Mouse (Mus musculus): Measurements from ENCODE around the gene Ncor1. TPM values are rescaled to one million over a fixed set of nuclear protein-coding genes. Genes with fewer than 3 reads are reported as not detected.
"Not testable (repeated sequence)": the region's sequence is repeated elsewhere in the genome, so short reads cannot be mapped to it uniquely, and the experiment has no call there.

Gene Ncor1
- total RNA-seq, 1 experiment from 2014 or later: 551 TPM

GRCm38 (mm10) chr11:62387608-62388330 is 70.6 kb downstream of the Ncor1 start:
- no peak for ATAC-seq (ENCODE audit: extremely low read depth, insufficient number of reproducible peaks, low FRiP score, poor library complexity, severe bottlenecking)

DNA sequence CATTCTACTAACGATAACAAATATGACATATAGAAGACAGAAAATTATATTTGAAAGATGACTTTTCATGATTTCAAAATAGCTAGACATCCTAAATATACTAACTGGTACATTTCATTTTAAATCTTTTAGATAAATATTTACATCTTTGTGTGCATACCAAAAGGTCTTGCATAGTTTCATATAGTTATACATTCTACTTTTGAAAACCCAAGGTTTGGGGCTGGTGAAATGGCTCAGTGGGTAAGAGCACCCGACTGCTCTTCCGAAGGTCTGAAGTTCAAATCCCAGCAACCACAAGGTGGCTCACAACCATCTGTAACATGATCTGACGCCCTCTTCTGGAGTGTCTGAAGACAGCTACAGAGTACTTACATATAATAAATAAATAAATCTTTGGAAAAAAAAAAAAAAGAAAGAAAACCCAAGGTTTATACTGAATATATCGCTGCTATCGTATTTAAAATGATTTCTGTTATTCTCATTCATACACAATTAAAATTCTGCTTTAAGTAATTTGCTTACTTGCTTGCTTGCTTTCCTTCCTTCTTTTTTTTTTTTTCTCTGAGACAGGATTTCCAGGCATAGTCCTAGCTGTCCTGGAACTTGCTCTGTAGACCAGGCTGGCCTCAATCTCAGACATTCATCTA is 81.0 kb downstream of the Ncor1 start:
- not testable (repeated sequence) for ATAC-seq (ENCODE audit: extremely low read depth, insufficient number of reproducible peaks, low FRiP score, poor library complexity, severe bottlenecking)

GRCm38 (mm10) chr11:62371776-62372175 is 86.6 kb downstream of the Ncor1 start:
- ATAC-seq (ENCODE audit: extremely low read depth, insufficient number of reproducible peaks, low FRiP score, poor library complexity, severe bottlenecking): no peak

DNA sequence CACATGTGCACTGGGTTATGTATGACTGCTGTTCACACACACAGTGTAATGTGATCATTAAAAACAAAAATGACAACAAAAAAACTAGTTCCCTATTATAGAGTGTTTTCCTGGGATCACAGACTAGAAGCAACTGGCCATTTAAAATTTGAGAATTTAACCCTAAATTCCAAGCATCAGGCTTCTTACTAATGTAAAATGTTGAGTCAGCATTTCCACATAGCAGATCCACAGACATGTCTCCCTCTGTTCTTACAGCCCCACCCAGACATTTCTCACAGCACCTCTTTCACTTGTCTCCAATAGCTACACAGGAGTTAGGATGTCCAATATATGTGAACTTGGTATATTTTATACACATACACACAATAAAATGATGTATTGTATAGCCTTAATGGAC is 88.4 kb downstream of the Ncor1 start:
- ATAC-seq (ENCODE audit: extremely low read depth, insufficient number of reproducible peaks, low FRiP score, poor library complexity, severe bottlenecking): no peak

DNA sequence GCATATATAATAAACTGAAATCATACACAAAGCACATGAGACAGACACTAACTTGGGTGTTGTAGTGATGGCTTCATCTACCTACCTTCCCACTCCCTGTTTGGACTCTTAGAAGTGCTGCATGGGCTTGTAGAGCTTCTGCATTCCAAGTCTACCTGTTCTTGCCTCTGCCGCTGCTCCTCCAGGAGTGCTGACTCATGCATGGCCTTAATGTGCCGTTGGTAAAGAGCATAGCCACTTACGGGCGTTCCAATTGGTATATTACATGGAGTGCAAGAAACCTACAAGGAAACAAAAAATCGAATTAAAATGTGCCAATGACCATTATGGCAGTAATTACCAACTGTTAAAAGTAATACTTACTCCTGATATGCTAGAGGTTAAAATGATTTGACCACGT is 91.5 kb downstream of the Ncor1 start:
- ATAC-seq (ENCODE audit: extremely low read depth, insufficient number of reproducible peaks, low FRiP score, poor library complexity, severe bottlenecking): no peak

DNA sequence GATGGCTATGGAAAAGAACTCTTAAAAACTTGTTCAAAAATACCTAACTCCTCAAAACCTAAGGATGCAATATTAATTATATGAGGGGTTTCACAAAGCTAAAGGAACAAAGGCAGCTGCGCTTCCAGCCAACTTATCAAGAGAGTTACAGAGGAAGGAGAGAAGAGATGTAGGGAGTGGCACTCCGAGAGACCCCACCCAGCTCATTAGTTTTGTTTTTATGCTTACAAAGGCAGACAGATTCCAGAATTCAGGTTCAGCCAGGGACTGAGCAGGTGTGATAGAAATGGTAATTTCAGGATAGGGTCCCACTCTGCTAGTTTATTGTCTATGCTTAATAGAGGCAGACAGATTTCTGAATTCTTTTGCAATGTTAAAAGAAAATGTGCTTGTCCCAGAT is 103.1 kb downstream of the Ncor1 start:
- no peak for ATAC-seq (ENCODE audit: extremely low read depth, insufficient number of reproducible peaks, low FRiP score, poor library complexity, severe bottlenecking)

GRCm38 (mm10) chr11:62351948-62352347 is 106.4 kb downstream of the Ncor1 start:
- no peak for ATAC-seq (ENCODE audit: extremely low read depth, insufficient number of reproducible peaks, low FRiP score, poor library complexity, severe bottlenecking)

- ATAC-seq (ENCODE audit: extremely low read depth, insufficient number of reproducible peaks, low FRiP score, poor library complexity, severe bottlenecking): no peak
These were observed 115.3 kb downstream of the Ncor1 start for GRCm38 (mm10) chr11:62343002-62343401.

DNA sequence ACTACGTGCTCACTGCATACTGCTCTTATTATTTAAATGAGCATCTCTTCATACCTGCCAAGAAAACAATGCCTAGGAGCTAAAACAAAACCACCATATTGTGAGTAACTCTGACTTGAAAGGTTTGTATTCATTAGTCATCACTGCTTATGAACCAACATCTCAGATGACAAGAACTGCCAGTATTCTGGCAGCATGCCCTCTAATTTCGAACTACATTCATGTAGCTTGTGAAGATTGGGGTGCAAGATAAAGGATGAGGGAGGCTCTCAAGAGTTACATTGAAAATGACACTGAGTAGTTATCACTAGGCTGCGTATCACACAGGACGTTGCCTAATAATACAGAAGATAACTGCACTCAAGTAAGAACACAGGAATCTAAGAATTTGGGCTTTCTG is 126.1 kb downstream of the Ncor1 start:
- no peak for ATAC-seq (ENCODE audit: extremely low read depth, insufficient number of reproducible peaks, low FRiP score, poor library complexity, severe bottlenecking)

- no peak for ATAC-seq (ENCODE audit: extremely low read depth, insufficient number of reproducible peaks, low FRiP score, poor library complexity, severe bottlenecking)
These were observed 127.2 kb downstream of the Ncor1 start for GRCm38 (mm10) chr11:62331141-62331540.

- ATAC-seq (ENCODE audit: extremely low read depth, insufficient number of reproducible peaks, low FRiP score, poor library complexity, severe bottlenecking): no peak
These were observed 134.7 kb downstream of the Ncor1 start for GRCm38 (mm10) chr11:62323659-62324058.

- ATAC-seq (ENCODE audit: extremely low read depth, insufficient number of reproducible peaks, low FRiP score, poor library complexity, severe bottlenecking): no peak
These were observed 138.2 kb downstream of the Ncor1 start for GRCm38 (mm10) chr11:62320097-62320496.

- no peak for ATAC-seq (ENCODE audit: extremely low read depth, insufficient number of reproducible peaks, low FRiP score, poor library complexity, severe bottlenecking)
These were observed 140.6 kb downstream of the Ncor1 start for GRCm38 (mm10) chr11:62317746-62318145.

- no peak for ATAC-seq (ENCODE audit: extremely low read depth, insufficient number of reproducible peaks, low FRiP score, poor library complexity, severe bottlenecking)
These were observed 143.4 kb downstream of the Ncor1 start for GRCm38 (mm10) chr11:62314984-62315383.

- no peak for ATAC-seq (ENCODE audit: extremely low read depth, insufficient number of reproducible peaks, low FRiP score, poor library complexity, severe bottlenecking)
These were observed 149.0 kb downstream of the Ncor1 start for GRCm38 (mm10) chr11:62309296-62309695.

- ATAC-seq (ENCODE audit: extremely low read depth, insufficient number of reproducible peaks, low FRiP score, poor library complexity, severe bottlenecking): no peak
These were observed 152.5 kb downstream of the Ncor1 start for GRCm38 (mm10) chr11:62305866-62306265.

DNA sequence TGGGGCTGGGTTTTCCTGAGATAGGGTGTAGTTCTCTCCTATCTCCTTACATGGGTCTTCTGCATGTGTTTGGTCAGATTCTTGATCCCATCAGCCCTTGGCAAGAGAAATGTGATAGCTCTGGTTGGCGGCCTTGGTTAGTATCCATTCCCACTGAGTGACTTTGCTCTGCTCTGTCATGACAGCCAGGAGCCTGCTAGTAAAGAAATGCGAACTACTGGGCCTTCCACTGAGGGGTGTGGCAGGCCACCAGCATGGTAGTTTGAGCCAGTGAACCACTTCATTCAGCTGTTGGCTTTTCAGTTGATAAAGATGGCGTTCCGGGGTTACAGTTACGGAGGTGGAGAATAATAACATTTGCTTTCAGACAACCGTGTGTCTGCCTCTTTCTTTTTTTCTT is 159.5 kb downstream of the Ncor1 start:
- no peak for ATAC-seq (ENCODE audit: extremely low read depth, insufficient number of reproducible peaks, low FRiP score, poor library complexity, severe bottlenecking)

DNA sequence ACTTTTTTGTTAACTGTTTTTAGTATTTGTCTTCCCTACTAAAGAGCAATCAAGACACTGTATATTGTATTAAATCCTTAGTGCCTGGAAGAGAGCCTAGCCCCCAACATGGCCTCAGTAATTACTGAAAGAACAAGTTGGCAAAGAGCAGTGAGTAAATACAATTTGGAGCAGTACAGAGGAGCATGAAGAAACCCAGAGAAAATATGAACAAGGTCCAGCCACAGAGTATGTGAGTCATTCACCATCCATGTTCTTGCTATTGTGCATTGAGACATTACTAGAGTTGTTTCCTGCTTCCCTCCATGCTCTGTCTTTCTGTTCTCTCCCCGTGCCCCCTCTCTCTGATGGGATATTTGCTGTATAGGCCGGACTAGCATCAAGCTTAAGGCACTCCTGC is 164.2 kb downstream of the Ncor1 start:
- no peak for ATAC-seq (ENCODE audit: extremely low read depth, insufficient number of reproducible peaks, low FRiP score, poor library complexity, severe bottlenecking)

GRCm38 (mm10) chr11:62287700-62288099 is 170.6 kb downstream of the Ncor1 start:
- ATAC-seq (ENCODE audit: extremely low read depth, insufficient number of reproducible peaks, low FRiP score, poor library complexity, severe bottlenecking): no peak

- ATAC-seq (ENCODE audit: extremely low read depth, insufficient number of reproducible peaks, low FRiP score, poor library complexity, severe bottlenecking): no peak
These were observed 173.3 kb downstream of the Ncor1 start for GRCm38 (mm10) chr11:62285020-62285419.

DNA sequence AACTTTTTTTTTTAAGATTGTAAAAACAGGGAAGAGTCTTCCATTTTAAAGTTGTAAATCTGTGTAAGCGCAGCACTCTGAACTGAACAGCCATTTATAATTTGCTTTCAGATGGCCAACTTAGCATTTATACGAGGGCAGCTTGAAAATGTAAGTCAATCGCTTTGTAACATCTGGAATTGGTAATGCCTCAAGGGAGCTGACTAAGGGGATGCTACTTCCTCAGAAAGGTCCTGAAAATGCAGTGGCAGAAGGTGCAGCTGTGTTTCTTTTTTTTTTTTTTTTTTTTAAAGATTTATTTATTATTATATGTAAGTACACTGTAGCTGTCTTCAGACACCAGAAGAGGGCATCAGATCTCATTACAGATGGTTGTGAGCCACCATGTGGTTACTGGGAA is 174.3 kb downstream of the Ncor1 start:
- not testable (repeated sequence) for ATAC-seq (ENCODE audit: extremely low read depth, insufficient number of reproducible peaks, low FRiP score, poor library complexity, severe bottlenecking)

All from neutrophil, adult 5-6 weeks (primary cell).